Mouse (Mus musculus) liver, adult 10 weeks (tissue): ENCODE measurements around the gene Mocs1. TPM values are rescaled to one million over a fixed set of nuclear protein-coding genes. Genes with fewer than 3 reads are reported as not detected.

Source experiments
- polyA plus RNA-seq: library from polyadenylated mRNA; stranded (reverse); fragments of 350-450 nt; fragmentation: Illumina TruSeq; extraction: RNeasy Lipid Tissue Mini Kit (QIAGEN cat#74804); gene quantifications from one replicate; pipeline ENCODE4 v1.2.3, GENCODE M21; 2014; ENCODE audit warnings: low read depth, low replicate concordance

Gene Mocs1
- 13.6 TPM for polyA plus RNA-seq

GRCm38 (mm10) chr17:49428239-49428688 is at the start of gene Mocs1:
TSS of gene Mocs1 (plus strand) at chr17:49428362.

Other genes with a start within 250 kb of the Mocs1 start
- 0.29 TPM for gene Daam2, start 136.0 kb downstream of the Mocs1 start, polyA plus RNA-seq
- gene Kif6, start 186.8 kb downstream of the Mocs1 start, polyA plus RNA-seq: not detected